Mouse (Mus musculus) heart, embryonic 15.5 days (tissue): ENCODE data around the gene Wasf3. TPM values are rescaled to one million over a fixed set of nuclear protein-coding genes. Genes with fewer than 3 reads are reported as not detected.

ENCODE experiments used
- ATAC-seq: fragments of 200-750 bp; cut with Nextera tagmentation; replicated peaks from 2 replicates; pipeline ENCODE4 v1.8.0; 2017; ENCODE audit warnings: low read depth, moderate TSS enrichment; ENCODE audit not compliant: insufficient number of reproducible peaks, insufficient read depth, low FRiP score
- H3K27ac ChIP-seq: fragments of 300-500 bp; sonication (generic); 2 replicates; pipeline ENCODE4 v1.5.1; 2015; ENCODE audit warnings: mild to moderate bottlenecking, inconsistent platforms
- H3K27me3 ChIP-seq: fragments of 300-500 bp; sonication (generic); 2 replicates; pipeline ENCODE4 v1.6.1; 2015; ENCODE audit warnings: inconsistent platforms
- H3K36me3 ChIP-seq: fragments of 300-500 bp; sonication (generic); 2 replicates; pipeline ENCODE4 v1.6.1; 2015; ENCODE audit warnings: mild to moderate bottlenecking, inconsistent platforms
- H3K4me1 ChIP-seq: fragments of 300-500 bp; sonication (generic); replicated peaks from 2 replicates; pipeline ENCODE4 v1.6.1; 2015; ENCODE audit warnings: inconsistent platforms
- H3K4me2 ChIP-seq: fragments of 300-500 bp; sonication (generic); 2 replicates; pipeline ENCODE4 v1.6.1; 2015; ENCODE audit warnings: inconsistent platforms, mild to moderate bottlenecking, moderate library complexity
- H3K4me3 ChIP-seq: fragments of 300-500 bp; sonication (generic); 2 replicates; pipeline ENCODE4 v1.5.1; 2015; ENCODE audit warnings: mild to moderate bottlenecking, inconsistent platforms
- H3K9ac ChIP-seq: fragments of 300-500 bp; sonication (generic); 2 replicates; pipeline ENCODE4 v1.6.1; 2015; ENCODE audit warnings: mild to moderate bottlenecking, inconsistent platforms
- H3K9me3 ChIP-seq: fragments of 300-500 bp; sonication (generic); replicated peaks from 2 replicates; pipeline ENCODE4 v1.6.1; 2016; ENCODE audit warnings: inconsistent platforms
- WGBS: fragments of 180-500 bp; shearing (Covaris S2); methylation state at CpG from one replicate; pipeline ENCODE4 v1.1.7; 2015; ENCODE audit warnings: mixed read lengths; 5-methylcytosine and 5-hydroxymethylcytosine counted together
- polyA plus RNA-seq: library from polyadenylated mRNA; unstranded; fragments of >200 nt; fragmentation: Nextera tagmentation; extraction: Ambion mirVana; gene quantifications from 2 replicates; pipeline ENCODE4 v1.2.1, GENCODE M21; 2015

The Wasf3 gene
- polyA plus RNA-seq, 1 experiment from 2014 or later = 0.11 TPM

DNA sequence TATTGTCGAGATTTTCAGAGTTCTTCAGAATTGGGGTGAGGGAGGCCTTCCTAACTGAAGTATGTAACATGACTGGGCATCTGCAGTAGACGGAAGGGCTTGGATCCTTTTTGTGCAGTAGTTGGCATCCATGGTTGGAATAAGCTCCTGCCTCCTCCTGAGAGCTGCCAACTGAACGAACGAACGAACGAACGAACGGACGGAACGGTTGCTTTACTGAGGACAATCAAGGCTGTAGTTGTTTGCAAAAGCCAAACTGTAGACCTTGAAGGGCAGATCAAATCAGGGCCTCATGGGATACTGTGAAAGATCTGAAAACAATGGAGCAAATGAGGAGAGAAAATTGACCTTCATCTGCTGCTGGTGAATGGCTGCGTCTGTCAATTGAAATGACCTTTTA lies 17.5 kb downstream of the Wasf3 start:
- Histone ChIP-seq H3K27me3 (no peaks in the 10 kb centered on the region), H3K9me3 (no peaks in the 10 kb centered on the region), H3K4me3 (no peak overlapping the region), H3K9ac (no peak overlapping the region), H3K36me3 (no peaks in the 10 kb centered on the region), H3K4me2 (no peak overlapping the region), H3K4me1 (no peaks in the 10 kb centered on the region), H3K27ac (no peak overlapping the region)
- ATAC-seq = no peak
- WGBS = 81% methylated on average over 11 of the region's 11 CpGs

GRCm38 (mm10) chr5:146403923-146404322 lies 19.1 kb downstream of the Wasf3 start:
- ATAC-seq = no peak
- H3K36me3 ChIP-seq = no peaks in the 10 kb centered on the region
- H3K4me1 ChIP-seq = no peaks in the 10 kb centered on the region
- no peaks in the 10 kb centered on the region for H3K9me3 ChIP-seq
- no peak overlapping the region for H3K4me2 ChIP-seq
- no peak overlapping the region for H3K4me3 ChIP-seq
- 41% methylated on average over 2 of the region's 2 CpGs for WGBS
- H3K27ac ChIP-seq = no peak overlapping the region
- no peak overlapping the region for H3K9ac ChIP-seq
- H3K27me3 ChIP-seq = no peaks in the 10 kb centered on the region; the same call in 1 of the 2 replicates

GRCm38 (mm10) chr5:146406133-146406532 lies 21.3 kb downstream of the Wasf3 start:
- Histone ChIP-seq H3K4me3 (no peak overlapping the region), H3K9ac (no peak overlapping the region), H3K27ac (no peak overlapping the region), H3K36me3 (no peaks in the 10 kb centered on the region), H3K9me3 (no peaks in the 10 kb centered on the region), H3K4me1 (no peaks in the 10 kb centered on the region), H3K27me3 (peaks cover 12% of the 10 kb centered on the region), H3K4me2 (no peak overlapping the region)
- 91% methylated on average over 1 of the region's 1 CpGs for WGBS
- ATAC-seq = no peak

DNA sequence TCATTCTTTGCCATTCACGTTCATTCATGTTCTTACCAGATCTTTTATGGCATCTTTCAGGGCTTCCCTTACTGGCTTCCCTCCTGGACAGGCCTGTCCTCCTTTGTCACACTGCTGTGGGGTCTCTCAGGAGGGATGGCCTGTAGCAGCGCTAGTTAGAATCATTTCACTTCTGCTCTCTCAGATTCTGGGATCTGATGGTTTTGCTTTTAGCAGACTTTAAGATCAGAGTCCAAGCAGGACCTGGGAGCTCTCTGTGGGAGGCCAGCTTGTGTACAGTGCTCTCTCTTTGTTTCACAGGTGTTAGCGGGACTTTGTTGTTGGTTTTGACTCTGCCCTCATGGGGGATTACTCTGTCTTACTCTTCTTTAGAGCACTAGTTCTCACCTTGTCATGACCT lies 23.0 kb downstream of the Wasf3 start:
- peaks cover 12% of the 10 kb centered on the region for H3K27me3 ChIP-seq
- no peaks in the 10 kb centered on the region for H3K36me3 ChIP-seq
- no peaks in the 10 kb centered on the region for H3K9me3 ChIP-seq
- no peak overlapping the region for H3K4me3 ChIP-seq
- no peak overlapping the region for H3K27ac ChIP-seq
- no peak for ATAC-seq
- WGBS = 64% methylated on average over 3 of the region's 3 CpGs
- H3K4me2 ChIP-seq = no peak overlapping the region
- H3K4me1 ChIP-seq = 0 out of 2 replicates have a peak, but pooled peaks cover under 1% of the 10 kb centered on the region
- H3K9ac ChIP-seq = no peak overlapping the region

DNA sequence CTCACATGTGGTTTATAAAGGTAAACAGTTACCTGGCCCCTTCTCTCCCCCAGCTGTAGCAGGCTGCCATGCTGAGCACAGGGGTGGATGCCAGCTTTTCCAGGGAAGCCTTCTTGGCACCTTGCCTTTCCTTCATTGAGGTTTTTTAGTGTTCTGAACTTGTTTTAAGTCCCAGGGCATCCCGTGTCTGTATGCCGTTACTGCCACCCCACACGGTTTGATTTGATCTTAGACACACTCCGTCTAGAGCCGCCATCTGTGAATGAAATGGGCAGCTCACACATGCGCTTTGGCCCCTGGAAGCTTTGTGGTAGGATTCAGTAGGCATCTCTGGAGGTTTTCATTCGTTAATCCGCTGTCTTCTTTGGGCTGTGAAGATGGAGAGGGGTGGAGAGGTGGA lies 23.8 kb downstream of the Wasf3 start:
- H3K36me3 ChIP-seq = no peaks in the 10 kb centered on the region
- H3K9ac ChIP-seq = no peak overlapping the region
- peaks cover 12% of the 10 kb centered on the region for H3K27me3 ChIP-seq
- no peak overlapping the region for H3K4me3 ChIP-seq
- no peak overlapping the region for H3K4me2 ChIP-seq
- ATAC-seq = no peak
- H3K4me1 ChIP-seq = 0 out of 2 replicates have a peak, but pooled peaks cover 3% of the 10 kb centered on the region
- H3K27ac ChIP-seq = no peak overlapping the region
- WGBS = 75% methylated on average over 8 of the region's 8 CpGs
- no peaks in the 10 kb centered on the region for H3K9me3 ChIP-seq

- no peak overlapping the region for H3K27ac ChIP-seq
- no peaks in the 10 kb centered on the region for H3K36me3 ChIP-seq
- peaks cover 31% of the 10 kb centered on the region for H3K27me3 ChIP-seq
- ATAC-seq = no peak
- no peaks in the 10 kb centered on the region for H3K9me3 ChIP-seq
- no peak overlapping the region for H3K4me2 ChIP-seq
- H3K4me1 ChIP-seq = 0 out of 2 replicates have a peak, but pooled peaks cover 3% of the 10 kb centered on the region
- no peak overlapping the region for H3K4me3 ChIP-seq
- H3K9ac ChIP-seq = no peak overlapping the region
- 72% methylated on average over 4 of the region's 4 CpGs for WGBS
These were observed 26.0 kb downstream of the Wasf3 start for GRCm38 (mm10) chr5:146410821-146411220.

- WGBS = 57% methylated on average over 15 of the region's 15 CpGs
- Histone ChIP-seq H3K36me3 (no peaks in the 10 kb centered on the region), H3K9ac (no peak overlapping the region), H3K27ac (no peak overlapping the region), H3K4me2 (no peak overlapping the region), H3K27me3 (peaks cover 45% of the 10 kb centered on the region), H3K4me1 (0 out of 2 replicates have a peak, but pooled peaks cover 3% of the 10 kb centered on the region), H3K4me3 (no peak overlapping the region), H3K9me3 (no peaks in the 10 kb centered on the region)
- no peak for ATAC-seq
These were observed 28.1 kb downstream of the Wasf3 start for GRCm38 (mm10) chr5:146412743-146413430.

DNA sequence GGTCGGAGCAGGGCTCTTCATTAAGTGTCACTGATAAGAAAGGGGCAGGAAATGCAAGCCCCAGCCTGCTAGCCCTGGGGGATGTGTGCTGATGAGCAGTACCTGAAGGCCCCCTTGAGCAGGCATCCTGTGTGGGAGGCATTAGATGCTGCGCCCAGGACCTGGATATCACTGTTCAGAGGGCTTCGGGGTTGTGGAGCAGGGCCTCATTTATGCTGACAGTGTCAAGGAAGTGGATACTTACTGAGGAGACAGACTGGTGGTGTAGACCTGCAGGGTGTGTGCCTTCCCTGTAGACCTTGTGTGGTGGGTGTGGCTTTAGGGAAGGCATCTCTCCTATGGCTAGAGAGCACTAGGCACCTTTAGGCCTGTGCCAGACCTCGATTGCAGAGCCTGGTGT lies 29.8 kb downstream of the Wasf3 start:
- H3K9me3 ChIP-seq = no peaks in the 10 kb centered on the region
- no peak overlapping the region for H3K4me3 ChIP-seq
- no peak overlapping the region for H3K4me2 ChIP-seq
- peaks cover 56% of the 10 kb centered on the region for H3K27me3 ChIP-seq
- no peak overlapping the region for H3K9ac ChIP-seq
- no peak for ATAC-seq
- 0 out of 2 replicates have a peak, but pooled peaks cover 3% of the 10 kb centered on the region for H3K4me1 ChIP-seq
- no peaks in the 10 kb centered on the region for H3K36me3 ChIP-seq
- 61% methylated on average over 4 of the region's 4 CpGs for WGBS
- H3K27ac ChIP-seq = no peak overlapping the region

DNA sequence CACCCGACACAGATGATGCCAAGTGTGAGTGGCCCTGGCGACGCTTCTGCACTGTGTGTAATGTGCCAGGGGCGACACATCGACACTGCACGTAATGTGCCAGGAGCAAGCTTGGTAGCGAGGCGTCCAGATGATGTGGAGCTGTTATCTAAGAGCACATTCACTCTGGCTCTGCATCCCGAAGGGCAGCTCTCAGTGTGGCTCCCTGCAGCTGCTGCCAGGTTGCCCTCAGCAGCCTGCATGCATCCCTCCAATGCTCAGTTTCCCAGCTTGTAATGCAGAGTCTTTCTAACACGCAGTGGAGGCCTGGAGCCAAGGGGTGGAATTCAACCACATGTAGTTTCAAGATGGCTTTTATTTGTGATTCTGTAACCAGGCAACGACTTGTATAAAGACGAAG lies 30.4 kb downstream of the Wasf3 start:
- H3K4me2 ChIP-seq = no peak overlapping the region
- H3K36me3 ChIP-seq = no peaks in the 10 kb centered on the region
- ATAC-seq = no peak
- H3K27me3 ChIP-seq = peaks cover 58% of the 10 kb centered on the region
- no peak overlapping the region for H3K4me3 ChIP-seq
- 0 out of 2 replicates have a peak, but pooled peaks cover 3% of the 10 kb centered on the region for H3K4me1 ChIP-seq
- 55% methylated on average over 12 of the region's 12 CpGs for WGBS
- H3K9me3 ChIP-seq = no peaks in the 10 kb centered on the region
- no peak overlapping the region for H3K27ac ChIP-seq
- no peak overlapping the region for H3K9ac ChIP-seq

- WGBS = 76% methylated on average over 20 of the region's 20 CpGs
- Histone ChIP-seq H3K27ac (no peak overlapping the region), H3K4me3 (no peak overlapping the region), H3K9ac (no peak overlapping the region), H3K9me3 (no peaks in the 10 kb centered on the region), H3K27me3 (peaks cover 65% of the 10 kb centered on the region), H3K4me2 (no peak overlapping the region), H3K36me3 (no peaks in the 10 kb centered on the region), H3K4me1 (0 out of 2 replicates have a peak, but pooled peaks cover 3% of the 10 kb centered on the region)
- ATAC-seq = no peak
These were observed 31.7 kb downstream of the Wasf3 start for GRCm38 (mm10) chr5:146416331-146417110.

GRCm38 (mm10) chr5:146418092-146418491 lies 33.3 kb downstream of the Wasf3 start:
- H3K27ac ChIP-seq = no peak overlapping the region
- WGBS = 63% methylated on average over 7 of the region's 7 CpGs
- no peak for ATAC-seq
- peaks cover 79% of the 10 kb centered on the region for H3K27me3 ChIP-seq
- no peaks in the 10 kb centered on the region for H3K36me3 ChIP-seq
- H3K4me1 ChIP-seq = no peaks in the 10 kb centered on the region
- H3K9me3 ChIP-seq = no peaks in the 10 kb centered on the region
- no peak overlapping the region for H3K4me2 ChIP-seq
- no peak overlapping the region for H3K4me3 ChIP-seq
- H3K9ac ChIP-seq = no peak overlapping the region
